Mouse (Mus musculus): ENCODE results near the gene Hist1h2ah. TPM values are rescaled to one million over a fixed set of nuclear protein-coding genes. Genes with fewer than 3 reads are reported as not detected.

Hist1h2ah gene
- total and polyA plus RNA-seq, 2 experiments: 1.8 TPM; not detected in 1

- Histone ChIP-seq H3K9ac (ENCODE audit: low read depth, low read length) (peak overlapping the region; percentile 62), H3K36me3 (ENCODE audit: control insufficient read depth, insufficient read depth, low read length) (no peaks in the 10 kb centered on the region), H3K27ac (replicated peaks; ENCODE audit: insufficient read depth, low read depth, low read length) (no peak overlapping the region), H3K4me1 (ENCODE audit: control insufficient read depth, insufficient read depth, low read length) (peaks cover 5% of the 10 kb centered on the region), H3K79me2 (ENCODE audit: control insufficient read depth, insufficient read depth, low read length) (no peaks in the 10 kb centered on the region), H3K4me3 (ENCODE audit: insufficient read depth, low read depth, low read length) (peak overlapping the region; percentile 53), H3K27me3 (ENCODE audit: control insufficient read depth, insufficient read depth, low read length) (no peaks in the 10 kb centered on the region)
- 6% methylated on average over 44 of the region's 44 CpGs for WGBS
- no peak for DNase-seq (ENCODE audit: extremely low read depth, low read depth, low spot score)
- TF ChIP-seq CTCF (IDR thresholded peaks at IDR 0.05; ENCODE audit: low read depth, low read length) (no peak), POLR2A (IDR thresholded peaks at IDR 0.05; ENCODE audit: extremely low read depth, insufficient read depth, low read length) (no peak)
Observed at GRCm38 (mm10) chr13:22019934-22020835, 15.2 kb downstream of the Hist1h2ah start.

GRCm38 (mm10) chr13:22015479-22016450, 19.6 kb downstream of the Hist1h2ah start:
- Histone ChIP-seq H3K4me3 (ENCODE audit: insufficient read depth, low read depth, low read length) (no peak overlapping the region), H3K36me3 (ENCODE audit: control insufficient read depth, insufficient read depth, low read length) (no peaks in the 10 kb centered on the region), H3K79me2 (ENCODE audit: control insufficient read depth, insufficient read depth, low read length) (no peaks in the 10 kb centered on the region), H3K4me1 (ENCODE audit: control insufficient read depth, insufficient read depth, low read length) (peaks cover 5% of the 10 kb centered on the region), H3K9ac (ENCODE audit: low read depth, low read length) (no peak overlapping the region), H3K27me3 (ENCODE audit: control insufficient read depth, insufficient read depth, low read length) (peaks cover 2% of the 10 kb centered on the region; the same call in 1 of the 2 replicates), H3K27ac (replicated peaks; ENCODE audit: insufficient read depth, low read depth, low read length) (no peak overlapping the region)
- TF ChIP-seq POLR2A (IDR thresholded peaks at IDR 0.05; ENCODE audit: extremely low read depth, insufficient read depth, low read length) (no peak), CTCF (IDR thresholded peaks at IDR 0.05; ENCODE audit: low read depth, low read length) (no peak)
- 16% methylated on average over 27 of the region's 27 CpGs for WGBS
- peak; percentile 80 for DNase-seq (ENCODE audit: extremely low read depth, low read depth, low spot score)

GRCm38 (mm10) chr13:22014411-22014845, 20.9 kb downstream of the Hist1h2ah start:
- WGBS: 21% methylated on average over 17 of the region's 17 CpGs
- H3K36me3 ChIP-seq (ENCODE audit: control insufficient read depth, insufficient read depth, low read length): no peaks in the 10 kb centered on the region
- H3K79me2 ChIP-seq (ENCODE audit: control insufficient read depth, insufficient read depth, low read length): no peaks in the 10 kb centered on the region
- H3K4me3 ChIP-seq (ENCODE audit: insufficient read depth, low read depth, low read length): no peak overlapping the region
- no peaks in the 10 kb centered on the region for H3K4me1 ChIP-seq (ENCODE audit: control insufficient read depth, insufficient read depth, low read length)
- no peak overlapping the region for H3K9ac ChIP-seq (ENCODE audit: low read depth, low read length)
- H3K27ac ChIP-seq (replicated peaks; ENCODE audit: insufficient read depth, low read depth, low read length): no peak overlapping the region
- TF ChIP-seq CTCF (IDR thresholded peaks at IDR 0.05; ENCODE audit: low read depth, low read length) (no peak), POLR2A (IDR thresholded peaks at IDR 0.05; ENCODE audit: extremely low read depth, insufficient read depth, low read length) (no peak)
- DNase-seq (ENCODE audit: extremely low read depth, low read depth, low spot score): no peak
- H3K27me3 ChIP-seq (ENCODE audit: control insufficient read depth, insufficient read depth, low read length): peaks cover 2% of the 10 kb centered on the region; the same call in 1 of the 2 replicates

- Histone ChIP-seq H3K4me3 (ENCODE audit: insufficient read depth, low read depth, low read length) (no peak overlapping the region), H3K27ac (replicated peaks; ENCODE audit: insufficient read depth, low read depth, low read length) (no peak overlapping the region), H3K9ac (ENCODE audit: low read depth, low read length) (no peak overlapping the region), H3K36me3 (ENCODE audit: control insufficient read depth, insufficient read depth, low read length) (no peaks in the 10 kb centered on the region), H3K27me3 (ENCODE audit: control insufficient read depth, insufficient read depth, low read length) (peaks cover 2% of the 10 kb centered on the region; the same call in 1 of the 2 replicates), H3K4me1 (ENCODE audit: control insufficient read depth, insufficient read depth, low read length) (no peaks in the 10 kb centered on the region), H3K79me2 (ENCODE audit: control insufficient read depth, insufficient read depth, low read length) (no peaks in the 10 kb centered on the region)
- WGBS: 26% methylated on average over 13 of the region's 13 CpGs
- TF ChIP-seq POLR2A (IDR thresholded peaks at IDR 0.05; ENCODE audit: extremely low read depth, insufficient read depth, low read length) (no peak), CTCF (IDR thresholded peaks at IDR 0.05; ENCODE audit: low read depth, low read length) (no peak)
- DNase-seq (ENCODE audit: extremely low read depth, low read depth, low spot score): no peak
Observed at GRCm38 (mm10) chr13:22013716-22014115, 21.7 kb downstream of the Hist1h2ah start.

GRCm38 (mm10) chr13:22009642-22010041, 25.7 kb downstream of the Hist1h2ah start, which contains the start of gene Prss16:
TSS of gene Prss16 (minus strand) at chr13:22009742.
- peaks cover 5% of the 10 kb centered on the region for H3K4me1 ChIP-seq (ENCODE audit: control insufficient read depth, insufficient read depth, low read length)

More at GRCm38 (mm10) chr13:22009642-22010041, 25.7 kb downstream of the Hist1h2ah start, which contains the start of gene Prss16:
- no peak within 1 kb of the TSS for H3K27ac ChIP-seq (replicated peaks; ENCODE audit: insufficient read depth, low read depth, low read length)
- no peak for DNase-seq (ENCODE audit: extremely low read depth, low read depth, low spot score)
- no peak within 1 kb of the TSS for H3K9ac ChIP-seq (ENCODE audit: low read depth, low read length)
- no peaks in the 10 kb centered on the region for H3K79me2 ChIP-seq (ENCODE audit: control insufficient read depth, insufficient read depth, low read length)
- peaks cover 20% of the 10 kb centered on the region for H3K27me3 ChIP-seq (ENCODE audit: control insufficient read depth, insufficient read depth, low read length)
- H3K36me3 ChIP-seq (ENCODE audit: control insufficient read depth, insufficient read depth, low read length): no peaks in the 10 kb centered on the region
- 49% methylated on average over 7 of the region's 7 CpGs for WGBS
- TF ChIP-seq POLR2A (IDR thresholded peaks at IDR 0.05; ENCODE audit: extremely low read depth, insufficient read depth, low read length) (no peak), CTCF (IDR thresholded peaks at IDR 0.05; ENCODE audit: low read depth, low read length) (no peak)
- no peak within 1 kb of the TSS for H3K4me3 ChIP-seq (ENCODE audit: insufficient read depth, low read depth, low read length)
